Mouse (Mus musculus) midbrain, embryonic 15.5 days (tissue): Measurements from ENCODE around the gene Fam222b. TPM values are rescaled to one million over a fixed set of nuclear protein-coding genes. Genes with fewer than 3 reads are reported as not detected.
A peak's percentile ranks its signal among the peaks of the same experiment; 100 is the strongest.
"Not testable (repeated sequence)": the region's sequence is repeated elsewhere in the genome, so short reads cannot be mapped to it uniquely, and the experiment has no call there.

Source experiments
- ATAC-seq: fragments of 200-750 bp; cut with Nextera tagmentation; replicated peaks from 2 replicates; pipeline ENCODE4 v1.8.0; 2017; ENCODE audit warnings: moderate TSS enrichment
- H3K27ac ChIP-seq: fragments of 300-500 bp; sonication (generic); 2 replicates; pipeline ENCODE4 v1.5.1; 2015; ENCODE audit warnings: mild to moderate bottlenecking, inconsistent platforms
- H3K27me3 ChIP-seq: fragments of 300-500 bp; sonication (generic); replicated peaks from 2 replicates; pipeline ENCODE4 v1.6.1; 2015; ENCODE audit warnings: inconsistent platforms
- H3K36me3 ChIP-seq: fragments of 300-500 bp; sonication (generic); replicated peaks from 2 replicates; pipeline ENCODE4 v1.6.1; 2015; ENCODE audit warnings: inconsistent platforms
- H3K4me1 ChIP-seq: fragments of 300-500 bp; sonication (generic); 2 replicates; pipeline ENCODE4 v1.6.1; 2015; ENCODE audit warnings: inconsistent platforms
- H3K4me2 ChIP-seq: fragments of 300-500 bp; sonication (generic); 2 replicates; pipeline ENCODE4 v1.6.1; 2015; ENCODE audit warnings: inconsistent platforms, mild to moderate bottlenecking, moderate library complexity
- H3K4me3 ChIP-seq: fragments of 300-500 bp; sonication (generic); 2 replicates; pipeline ENCODE4 v1.5.1; 2015; ENCODE audit warnings: mild to moderate bottlenecking, inconsistent platforms
- H3K9ac ChIP-seq: fragments of 300-500 bp; sonication (generic); 2 replicates; pipeline ENCODE4 v1.6.1; 2015; ENCODE audit warnings: mild to moderate bottlenecking, inconsistent platforms
- H3K9me3 ChIP-seq: fragments of 300-500 bp; sonication (generic); 2 replicates; pipeline ENCODE4 v1.6.1; 2016; ENCODE audit warnings: inconsistent platforms
- WGBS: fragments of 180-500 bp; shearing (Covaris S2); methylation state at CpG from one replicate; pipeline ENCODE4 v1.1.7; 2015; ENCODE audit warnings: mixed read lengths; 5-methylcytosine and 5-hydroxymethylcytosine counted together
- polyA plus RNA-seq: library from polyadenylated mRNA; unstranded; fragments of >200 nt; fragmentation: Nextera tagmentation; extraction: Ambion mirVana; gene quantifications from 2 replicates; pipeline ENCODE4 v1.2.1, GENCODE M21; 2015

Gene Fam222b
- polyA plus RNA-seq = 33.0 and 33.4 TPM in 2 replicates

DNA sequence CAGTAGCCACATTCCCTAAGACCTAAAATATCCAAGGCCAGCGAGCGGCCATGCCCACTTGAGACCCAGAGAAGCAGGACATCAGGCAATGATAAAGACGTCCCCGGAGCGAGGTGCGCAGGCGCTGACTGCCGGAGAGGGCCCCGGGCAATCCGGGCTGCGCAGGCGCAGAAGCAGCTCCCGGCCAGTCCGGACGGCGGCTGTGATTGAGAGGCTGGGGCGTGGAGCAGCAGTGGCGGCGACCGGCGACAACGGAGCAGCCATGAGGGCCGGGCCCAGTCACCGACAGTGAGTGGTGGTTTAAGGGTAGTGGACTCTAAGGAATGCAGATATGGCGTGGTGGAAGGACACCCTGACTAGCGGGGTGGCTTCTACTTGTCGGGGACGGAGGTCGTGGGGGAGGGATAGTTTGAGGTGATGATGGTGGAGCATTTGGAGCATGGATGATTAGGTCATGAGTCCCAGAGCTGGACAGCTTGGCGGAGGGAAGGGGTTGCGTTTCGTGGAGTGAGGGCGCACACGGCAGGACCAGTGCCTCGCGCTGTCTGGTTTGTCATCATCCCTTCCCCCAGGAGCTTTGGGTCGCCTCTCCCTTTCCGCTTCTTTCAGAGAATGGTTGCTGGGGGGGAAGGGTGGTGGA lies at the start of gene Fam222b:
Gene Fam222b, plus strand, starts transcription at position 157 of the 640 bp plus-strand sequence.
- Histone ChIP-seq H3K4me3 (peak within 1 kb of the TSS; percentile 94), H3K4me2 (peak within 1 kb of the TSS; percentile 77), H3K27ac (peak within 1 kb of the TSS; percentile 88), H3K27me3 (0 out of 2 replicates have a peak, but pooled peaks cover 3% of the 10 kb centered on the region), H3K9ac (peak within 1 kb of the TSS; percentile 88), H3K36me3 (no peaks in the 10 kb centered on the region), H3K9me3 (no peaks in the 10 kb centered on the region), H3K4me1 (peaks cover 31% of the 10 kb centered on the region)
- peak; percentile 94 for ATAC-seq
- WGBS = under 1% methylated on average over 38 of the region's 38 CpGs

DNA sequence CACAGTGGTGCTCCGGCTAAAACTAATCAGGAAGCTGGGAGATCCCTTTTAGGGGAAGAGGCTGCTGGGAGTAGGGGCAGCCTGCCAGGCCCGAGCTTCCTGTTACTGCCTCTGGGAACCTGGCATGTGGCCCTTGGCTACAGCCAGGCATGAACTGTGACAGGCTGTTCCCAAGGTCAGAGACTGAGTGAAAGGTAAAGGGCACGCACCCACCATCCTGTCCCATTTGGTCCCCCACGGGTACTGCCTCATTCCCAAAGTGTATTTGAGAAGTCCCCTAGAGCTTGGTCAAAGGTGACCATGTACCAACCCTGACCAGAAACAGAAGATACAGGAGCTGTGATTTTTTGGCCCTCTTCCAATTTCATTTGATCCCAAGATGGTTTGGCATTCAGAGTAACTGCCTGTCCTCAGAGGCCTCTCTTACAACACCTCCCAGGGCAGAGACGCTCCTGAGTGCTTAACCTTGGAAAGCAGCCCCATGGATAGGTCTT lies 49.7 kb upstream of the Fam222b start:
- no peak for ATAC-seq
- peaks cover 5% of the 10 kb centered on the region; the same call in 1 of the 2 replicates for H3K36me3 ChIP-seq
- H3K4me2 ChIP-seq = no peak overlapping the region
- peaks cover 3% of the 10 kb centered on the region; the same call in 1 of the 2 replicates for H3K4me1 ChIP-seq
- no peaks in the 10 kb centered on the region for H3K27me3 ChIP-seq
- no peak overlapping the region for H3K9ac ChIP-seq
- no peak overlapping the region for H3K4me3 ChIP-seq
- H3K9me3 ChIP-seq = no peaks in the 10 kb centered on the region
- no peak overlapping the region for H3K27ac ChIP-seq
- 90% methylated on average over 5 of the region's 5 CpGs for WGBS

DNA sequence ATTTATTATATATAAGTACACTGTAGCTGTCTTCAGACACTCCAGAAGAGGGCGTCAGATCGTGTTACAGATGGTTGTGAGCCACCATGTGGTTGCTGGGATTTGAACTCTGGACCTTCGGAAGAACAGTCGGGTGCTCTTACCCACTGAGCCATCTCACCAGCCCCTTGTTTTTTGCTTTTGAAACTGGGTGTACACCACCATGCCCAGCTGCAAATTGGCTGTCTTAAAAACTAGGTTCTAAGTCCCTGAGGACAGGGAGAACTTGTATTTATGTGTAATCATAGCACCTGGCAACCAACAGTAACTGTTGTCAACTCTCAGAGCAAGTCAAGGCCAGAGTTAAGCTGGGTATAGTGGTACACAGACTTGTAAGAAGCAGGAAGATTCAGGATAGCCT lies 45.8 kb upstream of the Fam222b start:
- not testable (repeated sequence) for H3K27ac ChIP-seq, H3K36me3 ChIP-seq, ATAC-seq, H3K9me3 ChIP-seq, H3K9ac ChIP-seq, H3K4me1 ChIP-seq, H3K4me2 ChIP-seq, H3K4me3 ChIP-seq, H3K27me3 ChIP-seq
- WGBS = 94% methylated on average over 3 of the region's 4 CpGs

DNA sequence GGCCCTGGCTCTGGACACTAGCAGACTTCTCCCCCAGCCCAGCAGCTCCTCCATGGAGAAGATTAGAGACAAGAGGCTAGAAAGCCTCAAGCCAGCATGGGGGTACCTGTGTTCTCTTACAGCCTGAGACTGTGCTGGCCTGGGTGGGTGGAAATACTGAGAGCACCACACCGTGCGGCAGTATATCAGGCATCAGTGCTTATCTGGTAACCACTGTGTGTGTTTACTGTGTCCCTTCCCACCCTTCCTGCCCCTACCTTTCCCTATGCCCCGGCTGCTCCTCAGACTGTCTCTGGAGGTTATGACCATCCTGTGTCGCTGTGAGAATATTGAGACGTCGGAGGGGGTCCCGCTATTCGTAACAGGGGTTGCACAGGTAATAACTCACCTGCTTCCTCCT lies 41.4 kb upstream of the Fam222b start:
- H3K27me3 ChIP-seq = no peaks in the 10 kb centered on the region
- 90% methylated on average over 8 of the region's 8 CpGs for WGBS
- H3K9me3 ChIP-seq = no peaks in the 10 kb centered on the region
- no peaks in the 10 kb centered on the region for H3K4me1 ChIP-seq
- H3K4me2 ChIP-seq = no peak overlapping the region
- no peak overlapping the region for H3K27ac ChIP-seq
- H3K9ac ChIP-seq = no peak overlapping the region
- ATAC-seq = no peak
- H3K36me3 ChIP-seq = peaks cover 32% of the 10 kb centered on the region
- H3K4me3 ChIP-seq = no peak overlapping the region

DNA sequence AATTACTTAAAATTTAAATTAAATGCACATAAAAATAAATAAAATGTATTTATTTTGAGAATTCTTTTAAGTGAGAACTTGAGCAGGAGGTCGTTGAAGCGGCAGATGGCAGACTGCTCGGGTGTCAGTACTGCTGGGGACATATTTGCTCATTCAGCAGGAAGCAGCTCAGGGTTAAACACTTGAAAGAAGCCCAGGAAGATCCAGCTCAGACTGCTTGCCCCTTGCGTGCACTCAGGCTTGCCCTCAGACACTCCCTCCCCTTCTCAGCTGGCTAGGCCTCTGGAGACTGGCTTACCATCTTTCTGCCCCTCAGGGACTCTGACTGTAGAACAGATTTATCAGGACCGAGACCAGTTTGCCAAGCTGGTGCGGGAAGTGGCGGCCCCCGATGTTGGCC lies 37.5 kb upstream of the Fam222b start:
- peaks cover 38% of the 10 kb centered on the region for H3K36me3 ChIP-seq
- H3K27me3 ChIP-seq = no peaks in the 10 kb centered on the region
- H3K27ac ChIP-seq = no peak overlapping the region
- no peak overlapping the region for H3K4me2 ChIP-seq
- H3K9ac ChIP-seq = no peak overlapping the region
- no peaks in the 10 kb centered on the region for H3K4me1 ChIP-seq
- WGBS = 77% methylated on average over 8 of the region's 8 CpGs
- ATAC-seq = no peak
- H3K9me3 ChIP-seq = no peaks in the 10 kb centered on the region
- H3K4me3 ChIP-seq = no peak overlapping the region

DNA sequence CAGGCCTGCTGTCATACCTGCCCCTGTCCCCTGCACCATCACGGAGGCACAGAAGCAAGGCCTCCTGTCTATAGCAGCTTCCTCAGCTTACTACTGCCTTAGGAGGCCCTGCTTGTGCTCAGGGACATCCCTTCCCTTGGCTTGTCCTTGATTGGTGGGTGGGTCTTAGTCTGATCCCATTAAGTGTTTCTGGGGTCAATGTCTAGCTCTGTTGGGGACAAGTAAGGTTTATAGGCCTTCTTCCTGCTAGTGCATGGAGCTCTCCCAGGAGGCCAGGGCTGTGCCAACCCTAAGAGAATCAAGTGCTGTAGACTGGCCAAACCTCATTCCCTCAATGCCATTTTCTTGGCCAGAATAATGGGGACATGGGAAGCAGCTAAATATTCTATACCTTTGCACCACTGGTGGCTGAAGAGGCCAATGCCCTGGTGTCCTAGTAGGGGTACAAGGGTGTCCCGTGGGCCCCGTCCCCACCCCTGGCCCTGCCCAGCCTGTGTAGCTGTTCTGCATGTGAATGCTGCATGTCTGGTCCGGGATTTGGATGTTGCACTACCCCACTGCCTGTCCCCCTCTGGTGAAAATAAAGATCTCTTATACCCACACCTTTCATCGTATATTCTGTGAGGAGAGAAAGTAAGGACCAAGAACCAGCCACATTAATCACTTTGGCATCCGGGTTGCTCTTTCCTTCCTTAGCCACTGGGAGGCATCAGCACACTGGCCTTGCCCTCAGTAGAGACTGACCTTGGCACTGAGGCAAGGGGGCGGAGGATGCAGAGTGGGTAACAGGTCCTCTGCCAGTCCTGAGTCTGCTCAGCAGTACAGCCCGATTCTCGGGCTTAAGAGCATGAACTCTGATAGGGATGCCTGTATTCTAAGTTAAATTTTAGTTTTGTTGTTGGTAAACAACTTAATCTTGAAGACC lies 34.4 kb upstream of the Fam222b start:
- 58% methylated on average over 9 of the region's 9 CpGs for WGBS
- peaks cover 29% of the 10 kb centered on the region for H3K36me3 ChIP-seq
- no peaks in the 10 kb centered on the region for H3K4me1 ChIP-seq
- H3K27me3 ChIP-seq = no peaks in the 10 kb centered on the region
- no peak overlapping the region for H3K4me2 ChIP-seq
- ATAC-seq = peak; percentile 62; the same call in 1 of the 2 replicates
- H3K4me3 ChIP-seq = no peak overlapping the region
- no peak overlapping the region for H3K27ac ChIP-seq
- H3K9me3 ChIP-seq = no peaks in the 10 kb centered on the region
- H3K9ac ChIP-seq = no peak overlapping the region

DNA sequence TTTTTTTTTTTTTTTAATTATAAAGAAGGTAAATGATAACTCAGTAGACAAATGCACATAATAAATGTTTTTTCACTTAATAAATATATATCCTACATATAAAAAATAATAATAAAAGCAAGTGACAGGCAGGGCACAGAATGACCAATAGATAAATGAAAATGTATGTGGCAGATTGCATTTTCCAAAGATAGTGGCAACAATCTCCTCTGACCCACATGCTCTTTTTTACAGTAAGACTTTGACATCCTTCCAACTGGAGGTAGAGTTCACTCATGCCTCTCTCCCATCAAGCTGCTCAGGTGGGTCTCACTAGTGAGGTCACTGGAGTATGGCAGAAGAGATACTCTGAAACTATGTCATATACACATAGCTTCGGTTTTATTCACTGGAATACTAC lies 31.9 kb upstream of the Fam222b start:
- Histone ChIP-seq H3K36me3 (peaks cover 16% of the 10 kb centered on the region), H3K4me2 (no peak overlapping the region), H3K4me3 (no peak overlapping the region), H3K27ac (no peak overlapping the region), H3K4me1 (no peaks in the 10 kb centered on the region), H3K27me3 (no peaks in the 10 kb centered on the region), H3K9ac (no peak overlapping the region), H3K9me3 (no peaks in the 10 kb centered on the region)
- ATAC-seq = no peak
- WGBS = 84% methylated on average over 1 of the region's 1 CpGs

DNA sequence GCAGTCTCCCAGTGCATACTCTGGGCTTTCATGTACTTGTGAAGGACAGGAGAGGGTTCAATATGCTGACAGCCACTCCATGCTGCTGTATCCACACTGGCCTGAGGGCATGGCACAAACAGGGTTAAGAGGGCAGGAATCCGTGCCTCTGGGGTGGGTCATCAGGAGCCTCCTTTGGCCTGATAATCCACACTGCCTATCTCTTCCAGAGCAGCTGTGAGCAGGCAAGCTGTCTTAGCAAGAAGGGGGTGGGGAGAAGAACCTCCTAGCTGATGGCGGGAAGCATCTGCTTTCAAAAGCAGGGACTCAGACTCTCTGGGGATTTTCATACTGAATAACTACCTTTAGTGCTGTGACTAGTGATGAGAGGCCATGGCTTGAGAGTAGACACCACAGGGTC lies 28.6 kb upstream of the Fam222b start:
- WGBS = 36% methylated on average over 2 of the region's 2 CpGs
- no peaks in the 10 kb centered on the region for H3K9me3 ChIP-seq
- no peak overlapping the region for H3K9ac ChIP-seq
- H3K4me2 ChIP-seq = no peak overlapping the region
- no peaks in the 10 kb centered on the region for H3K4me1 ChIP-seq
- no peak for ATAC-seq
- H3K4me3 ChIP-seq = no peak overlapping the region
- no peaks in the 10 kb centered on the region for H3K36me3 ChIP-seq
- H3K27me3 ChIP-seq = no peaks in the 10 kb centered on the region
- H3K27ac ChIP-seq = no peak overlapping the region

DNA sequence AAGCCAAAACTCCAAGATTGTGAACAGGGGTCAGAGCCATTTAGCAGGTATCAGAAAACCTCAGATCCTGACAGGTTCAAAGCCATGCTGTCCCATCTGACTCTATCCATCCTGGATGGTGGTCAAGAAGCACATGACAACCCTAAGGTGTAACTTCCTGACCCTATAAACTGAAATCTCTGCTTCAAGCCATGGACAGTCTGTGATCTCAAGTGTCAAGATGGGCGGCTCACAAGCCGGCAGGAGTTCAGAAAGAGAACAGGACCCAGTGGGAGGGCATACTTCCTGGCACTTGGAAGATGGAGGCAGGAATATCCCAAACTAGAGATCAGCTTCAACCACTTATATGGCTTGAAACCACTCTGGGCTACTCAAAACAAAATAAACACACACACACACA lies 27.8 kb upstream of the Fam222b start:
- Histone ChIP-seq H3K36me3 (no peaks in the 10 kb centered on the region), H3K4me1 (no peaks in the 10 kb centered on the region), H3K27me3 (no peaks in the 10 kb centered on the region), H3K27ac (no peak overlapping the region), H3K9me3 (no peaks in the 10 kb centered on the region), H3K4me3 (no peak overlapping the region), H3K4me2 (no peak overlapping the region), H3K9ac (no peak overlapping the region)
- whole genome bisulfite sequencing = 53% methylated on average over 2 of the region's 2 CpGs
- ATAC-seq = no peak

DNA sequence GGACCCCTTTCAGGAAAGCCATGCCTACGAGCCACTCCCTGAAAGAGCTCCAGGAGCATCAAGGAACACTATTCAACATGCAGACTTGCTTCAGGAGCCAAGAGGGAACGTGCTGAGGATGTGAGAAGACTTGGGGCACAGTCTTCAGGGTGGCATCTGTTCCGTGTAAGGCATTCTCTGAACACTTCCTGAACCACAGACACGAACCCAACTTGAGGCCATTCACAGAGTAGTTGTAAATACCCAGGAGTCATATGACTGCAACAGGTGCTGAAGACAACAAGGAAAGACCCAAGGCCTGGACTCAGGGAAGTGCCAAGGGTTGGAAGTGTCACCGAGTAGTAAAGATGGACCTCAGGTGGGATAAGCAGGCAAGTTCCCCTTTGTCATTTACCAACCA lies 26.9 kb upstream of the Fam222b start:
- Histone ChIP-seq H3K4me3 (no peak overlapping the region), H3K27me3 (no peaks in the 10 kb centered on the region), H3K36me3 (no peaks in the 10 kb centered on the region), H3K9me3 (no peaks in the 10 kb centered on the region), H3K27ac (no peak overlapping the region), H3K4me1 (no peaks in the 10 kb centered on the region), H3K9ac (no peak overlapping the region), H3K4me2 (no peak overlapping the region)
- WGBS = 84% methylated on average over 5 of the region's 5 CpGs
- no peak for ATAC-seq

DNA sequence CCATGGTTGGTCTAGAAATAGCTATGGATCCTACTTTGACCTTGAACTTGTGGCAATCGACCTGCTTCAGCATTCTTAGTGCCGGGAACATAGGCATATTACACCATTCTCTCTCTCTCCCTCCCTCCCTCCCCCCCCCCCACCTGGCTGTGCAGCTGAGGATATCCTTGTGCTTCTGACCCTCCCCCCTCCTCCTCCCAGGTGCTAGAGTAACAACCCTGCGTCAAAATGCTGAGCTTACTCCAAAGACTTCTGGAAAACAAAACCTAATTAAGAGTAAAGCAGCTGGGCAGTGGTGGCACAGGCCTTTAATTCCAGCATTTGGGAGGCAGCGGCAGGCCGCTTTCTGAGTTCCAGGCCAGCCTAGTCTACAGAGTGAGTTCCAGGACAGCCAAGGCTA lies 25.3 kb upstream of the Fam222b start:
- Histone ChIP-seq H3K27ac (no peak overlapping the region), H3K4me2 (no peak overlapping the region), H3K9me3 (no peaks in the 10 kb centered on the region), H3K4me1 (no peaks in the 10 kb centered on the region), H3K27me3 (no peaks in the 10 kb centered on the region), H3K36me3 (peaks cover 8% of the 10 kb centered on the region), H3K4me3 (no peak overlapping the region), H3K9ac (no peak overlapping the region)
- ATAC-seq = no peak
- WGBS = 87% methylated on average over 5 of the region's 5 CpGs

DNA sequence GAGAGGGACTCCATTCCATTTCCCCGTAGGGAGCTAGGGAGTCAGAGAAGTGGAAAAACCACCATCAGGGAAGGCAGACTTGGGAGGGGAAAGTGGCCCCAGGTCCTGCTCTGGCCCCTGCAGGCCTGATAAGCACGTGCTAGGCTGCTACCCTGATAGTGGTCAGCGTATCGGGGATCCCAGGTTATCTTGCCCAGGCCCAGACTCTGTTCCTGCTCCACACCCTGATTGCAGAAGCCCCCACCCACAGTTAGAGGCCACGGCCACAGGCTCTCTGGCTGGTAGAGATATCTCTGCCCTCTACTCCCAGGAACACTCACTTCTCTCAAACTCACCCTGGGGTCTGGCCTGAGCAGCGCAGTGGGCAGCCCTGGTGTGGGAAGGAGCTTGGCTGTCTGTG lies 24.8 kb upstream of the Fam222b start:
- WGBS = 88% methylated on average over 6 of the region's 6 CpGs
- Histone ChIP-seq H3K4me2 (no peak overlapping the region), H3K27me3 (no peaks in the 10 kb centered on the region), H3K27ac (no peak overlapping the region), H3K9ac (no peak overlapping the region), H3K9me3 (no peaks in the 10 kb centered on the region), H3K4me1 (no peaks in the 10 kb centered on the region), H3K36me3 (peaks cover 13% of the 10 kb centered on the region), H3K4me3 (no peak overlapping the region)
- ATAC-seq = no peak
